Mouse (Mus musculus) limb, embryonic 15.5 days (tissue): Measurements from ENCODE around the gene Ankrd27. TPM values are rescaled to one million over a fixed set of nuclear protein-coding genes. Genes with fewer than 3 reads are reported as not detected.
A peak's percentile ranks its signal among the peaks of the same experiment; 100 is the strongest.

ENCODE experiments used
- ATAC-seq: fragments of 200-750 bp; cut with Nextera tagmentation; 2 replicates; pipeline ENCODE4 v1.8.0; 2017; ENCODE audit warnings: low read depth, moderate TSS enrichment; ENCODE audit not compliant: insufficient number of reproducible peaks, low FRiP score, low TSS enrichment
- H3K27ac ChIP-seq: fragments of 300-500 bp; sonication (generic); 2 replicates; pipeline ENCODE4 v1.5.1; 2015; ENCODE audit warnings: moderate library complexity, mild to moderate bottlenecking, inconsistent platforms
- H3K27me3 ChIP-seq: fragments of 300-500 bp; sonication (generic); 2 replicates; pipeline ENCODE4 v1.6.1; 2015; ENCODE audit warnings: inconsistent platforms
- H3K36me3 ChIP-seq: fragments of 300-500 bp; sonication (generic); 2 replicates; pipeline ENCODE4 v1.6.1; 2015; ENCODE audit warnings: inconsistent platforms
- H3K4me1 ChIP-seq: fragments of 300-500 bp; sonication (generic); 2 replicates; pipeline ENCODE4 v1.6.1; 2015; ENCODE audit warnings: inconsistent platforms
- H3K4me2 ChIP-seq: fragments of 300-500 bp; sonication (generic); 2 replicates; pipeline ENCODE4 v1.6.1; 2015; ENCODE audit warnings: mild to moderate bottlenecking, inconsistent platforms
- H3K4me3 ChIP-seq: fragments of 300-500 bp; sonication (generic); 2 replicates; pipeline ENCODE4 v1.5.1; 2015; ENCODE audit warnings: mild to moderate bottlenecking, inconsistent platforms
- H3K9ac ChIP-seq: fragments of 300-500 bp; sonication (generic); 2 replicates; pipeline ENCODE4 v1.6.1; 2015; ENCODE audit warnings: inconsistent platforms
- H3K9me3 ChIP-seq: fragments of 300-500 bp; sonication (generic); 2 replicates; pipeline ENCODE4 v1.6.1; 2016; ENCODE audit warnings: inconsistent platforms
- WGBS: fragments of 180-500 bp; shearing (Covaris S2); methylation state at CpG from one replicate; pipeline ENCODE4 v1.1.7; 2015; 5-methylcytosine and 5-hydroxymethylcytosine counted together
- polyA plus RNA-seq: library from polyadenylated mRNA; unstranded; fragments of >200 nt; fragmentation: Nextera tagmentation; extraction: Ambion mirVana; gene quantifications from 2 replicates; pipeline ENCODE4 v1.2.1, GENCODE M21; 2015

The Ankrd27 gene
- polyA plus RNA-seq, 1 experiment from 2014 or later = 55.0 TPM

DNA sequence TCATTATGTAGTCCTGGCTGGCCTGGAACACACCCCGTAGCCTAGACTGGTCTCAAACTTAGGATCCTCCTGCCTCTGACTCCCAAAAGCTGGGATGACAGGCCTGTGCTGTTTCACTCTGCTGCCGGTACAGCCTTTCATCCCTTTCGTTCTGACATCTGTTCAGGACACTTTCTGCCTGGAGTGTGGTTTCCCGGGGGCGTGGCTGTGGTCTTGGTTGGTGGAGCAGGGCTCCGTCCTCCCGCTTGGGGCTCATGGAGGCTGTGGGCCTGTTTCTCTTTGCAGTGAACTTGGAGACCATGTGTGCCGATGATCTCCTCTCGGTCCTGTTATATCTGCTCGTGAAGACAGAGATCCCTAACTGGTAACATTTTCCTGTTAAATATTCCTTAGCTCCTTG lies 20.8 kb downstream of the Ankrd27 start:
- 82% methylated on average over 10 of the region's 10 CpGs for WGBS
- H3K36me3 ChIP-seq = peaks cover 83% of the 10 kb centered on the region
- no peaks in the 10 kb centered on the region for H3K4me1 ChIP-seq
- ATAC-seq = no peak
- no peak overlapping the region for H3K4me3 ChIP-seq
- no peak overlapping the region for H3K27ac ChIP-seq
- H3K4me2 ChIP-seq = no peak overlapping the region
- no peaks in the 10 kb centered on the region for H3K9me3 ChIP-seq
- no peaks in the 10 kb centered on the region for H3K27me3 ChIP-seq
- no peak overlapping the region for H3K9ac ChIP-seq

DNA sequence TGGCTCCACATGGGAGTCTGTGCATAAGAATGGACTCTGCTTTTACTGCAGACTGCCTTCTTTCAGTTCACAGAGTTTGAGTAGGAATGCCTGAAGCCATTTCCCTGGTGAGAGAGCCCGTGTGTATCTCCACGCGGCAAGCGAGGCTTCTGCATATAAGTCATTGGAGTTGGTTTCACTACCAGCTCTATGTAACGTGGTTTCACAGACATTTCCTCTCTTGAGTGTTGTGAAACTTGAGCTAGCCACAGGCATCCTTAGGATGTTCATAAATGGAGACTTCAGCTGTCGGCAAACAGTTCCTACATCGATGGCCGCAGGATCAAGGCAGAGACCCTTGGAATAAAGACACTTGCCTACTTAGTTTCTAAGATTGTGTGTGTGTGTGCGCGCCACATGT lies 23.2 kb downstream of the Ankrd27 start:
- no peaks in the 10 kb centered on the region for H3K27me3 ChIP-seq
- H3K4me3 ChIP-seq = no peak overlapping the region
- 72% methylated on average over 10 of the region's 10 CpGs for WGBS
- no peak overlapping the region for H3K9ac ChIP-seq
- H3K27ac ChIP-seq = no peak overlapping the region
- no peaks in the 10 kb centered on the region for H3K9me3 ChIP-seq
- ATAC-seq = no peak
- H3K4me2 ChIP-seq = no peak overlapping the region
- no peaks in the 10 kb centered on the region for H3K4me1 ChIP-seq
- H3K36me3 ChIP-seq = peaks cover 90% of the 10 kb centered on the region

DNA sequence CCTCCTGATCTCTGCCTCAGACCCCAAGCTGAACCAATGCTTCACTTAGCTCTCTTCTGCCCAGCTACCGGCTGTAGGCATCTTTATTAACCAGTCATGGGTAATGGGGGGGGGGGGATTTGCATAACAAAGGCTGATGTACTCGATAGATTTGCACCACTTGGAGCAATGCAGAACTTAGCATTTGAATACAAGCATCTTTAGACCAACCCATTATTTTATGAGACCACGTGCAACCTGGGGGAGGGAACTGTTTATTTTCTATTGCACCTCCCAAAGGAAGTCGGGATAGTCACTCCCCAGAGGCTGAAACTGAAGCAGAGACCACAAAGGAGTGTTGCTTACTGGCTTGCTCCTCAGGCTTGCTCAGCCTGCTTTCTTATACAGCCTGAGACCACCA lies 31.5 kb downstream of the Ankrd27 start:
- Histone ChIP-seq H3K36me3 (peaks cover 93% of the 10 kb centered on the region), H3K27ac (no peak overlapping the region), H3K4me2 (no peak overlapping the region), H3K4me1 (no peaks in the 10 kb centered on the region), H3K4me3 (no peak overlapping the region), H3K9ac (no peak overlapping the region), H3K27me3 (no peaks in the 10 kb centered on the region), H3K9me3 (no peaks in the 10 kb centered on the region)
- no peak for ATAC-seq
- 76% methylated on average over 4 of the region's 4 CpGs for WGBS

- no peaks in the 10 kb centered on the region for H3K27me3 ChIP-seq
- H3K4me3 ChIP-seq = no peak overlapping the region
- peaks cover 94% of the 10 kb centered on the region for H3K36me3 ChIP-seq
- no peak overlapping the region for H3K27ac ChIP-seq
- H3K4me1 ChIP-seq = no peaks in the 10 kb centered on the region
- no peaks in the 10 kb centered on the region for H3K9me3 ChIP-seq
- H3K9ac ChIP-seq = no peak overlapping the region
- no peak for ATAC-seq
- 95% methylated on average over 10 of the region's 10 CpGs for WGBS
- H3K4me2 ChIP-seq = no peak overlapping the region
Measured at GRCm38 (mm10) chr7:35622626-35623025, 36.6 kb downstream of the Ankrd27 start.

- H3K9me3 ChIP-seq = no peaks in the 10 kb centered on the region
- WGBS = 96% methylated on average over 5 of the region's 5 CpGs
- H3K4me3 ChIP-seq = no peak overlapping the region
- no peak for ATAC-seq
- H3K27me3 ChIP-seq = no peaks in the 10 kb centered on the region
- H3K4me2 ChIP-seq = no peak overlapping the region
- H3K9ac ChIP-seq = no peak overlapping the region
- H3K36me3 ChIP-seq = peaks cover 95% of the 10 kb centered on the region
- no peaks in the 10 kb centered on the region for H3K4me1 ChIP-seq
- no peak overlapping the region for H3K27ac ChIP-seq
Measured at GRCm38 (mm10) chr7:35626038-35626437, 40.0 kb downstream of the Ankrd27 start.

GRCm38 (mm10) chr7:35627371-35627770 lies 41.3 kb downstream of the Ankrd27 start:
- Histone ChIP-seq H3K9me3 (no peaks in the 10 kb centered on the region), H3K27ac (no peak overlapping the region), H3K4me1 (no peaks in the 10 kb centered on the region), H3K36me3 (peaks cover 94% of the 10 kb centered on the region), H3K9ac (no peak overlapping the region), H3K4me2 (no peak overlapping the region), H3K4me3 (no peak overlapping the region), H3K27me3 (no peaks in the 10 kb centered on the region)
- 93% methylated on average over 10 of the region's 10 CpGs for WGBS
- no peak for ATAC-seq

GRCm38 (mm10) chr7:35628496-35628895 lies 42.5 kb downstream of the Ankrd27 start:
- 76% methylated on average over 5 of the region's 5 CpGs for WGBS
- Histone ChIP-seq H3K9ac (no peak overlapping the region), H3K4me1 (no peaks in the 10 kb centered on the region), H3K9me3 (no peaks in the 10 kb centered on the region), H3K36me3 (peaks cover 94% of the 10 kb centered on the region), H3K4me2 (no peak overlapping the region), H3K27me3 (no peaks in the 10 kb centered on the region), H3K27ac (no peak overlapping the region), H3K4me3 (no peak overlapping the region)
- no peak for ATAC-seq

- 72% methylated on average over 6 of the region's 6 CpGs for WGBS
Measured at GRCm38 (mm10) chr7:35636229-35636628, 50.2 kb downstream of the Ankrd27 start.

DNA sequence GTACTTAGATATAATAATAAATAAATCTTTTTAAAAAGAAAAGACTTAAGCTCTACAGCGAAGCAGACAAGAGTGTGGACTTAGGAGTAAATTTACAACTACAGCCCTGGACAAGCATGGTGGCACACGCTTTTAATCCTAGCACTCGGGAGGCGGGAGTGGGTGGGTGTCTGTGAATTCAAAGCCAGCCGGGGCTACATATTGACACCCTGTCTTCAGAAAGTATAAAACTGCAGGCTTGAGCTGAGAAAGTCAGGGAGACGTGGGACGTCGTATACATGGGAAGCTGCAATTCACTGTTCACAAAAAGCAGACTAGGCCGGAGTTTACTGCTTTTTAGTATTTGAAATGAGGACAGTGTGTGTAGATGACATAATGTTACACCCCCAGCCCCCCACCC lies 50.8 kb downstream of the Ankrd27 start:
- H3K4me1 ChIP-seq = no peaks in the 10 kb centered on the region
- no peak overlapping the region for H3K9ac ChIP-seq
- H3K36me3 ChIP-seq = peaks cover 81% of the 10 kb centered on the region
- no peak for ATAC-seq
- WGBS = 89% methylated on average over 9 of the region's 9 CpGs
- H3K27me3 ChIP-seq = no peaks in the 10 kb centered on the region
- H3K27ac ChIP-seq = no peak overlapping the region
- no peak overlapping the region for H3K4me2 ChIP-seq
- H3K9me3 ChIP-seq = no peaks in the 10 kb centered on the region
- H3K4me3 ChIP-seq = no peak overlapping the region

More at GRCm38 (mm10) chr7:35636229-35636628, 50.2 kb downstream of the Ankrd27 start:
- H3K27ac ChIP-seq = no peak overlapping the region
- no peaks in the 10 kb centered on the region for H3K27me3 ChIP-seq
- no peak for ATAC-seq
- H3K4me1 ChIP-seq = no peaks in the 10 kb centered on the region
- no peak overlapping the region for H3K4me2 ChIP-seq
- H3K4me3 ChIP-seq = no peak overlapping the region
- H3K36me3 ChIP-seq = peaks cover 81% of the 10 kb centered on the region
- no peak overlapping the region for H3K9ac ChIP-seq
- H3K9me3 ChIP-seq = no peaks in the 10 kb centered on the region

DNA sequence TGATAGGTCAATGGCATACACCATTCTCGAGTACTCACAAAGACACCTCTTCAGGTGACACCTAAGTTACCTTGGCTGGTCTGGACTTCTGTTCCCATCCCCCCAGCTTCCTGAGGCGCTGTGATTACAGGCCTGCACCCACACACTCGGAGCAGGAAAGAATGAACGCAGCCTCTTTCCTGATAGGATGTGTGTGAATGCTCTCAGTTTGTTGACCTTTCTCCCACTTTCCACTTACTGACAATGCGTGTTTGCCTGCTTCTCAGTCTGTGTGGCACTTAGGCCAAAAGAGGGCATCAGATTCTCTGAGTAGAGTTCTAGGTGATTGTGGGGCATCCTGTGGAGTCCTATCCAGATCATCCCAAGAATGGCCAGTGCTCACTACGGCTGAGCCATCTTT lies 54.0 kb downstream of the Ankrd27 start:
- ATAC-seq = no peak
- Histone ChIP-seq H3K4me3 (no peak overlapping the region), H3K27ac (no peak overlapping the region), H3K27me3 (no peaks in the 10 kb centered on the region), H3K36me3 (peaks cover 86% of the 10 kb centered on the region), H3K4me2 (no peak overlapping the region), H3K9ac (no peak overlapping the region), H3K9me3 (no peaks in the 10 kb centered on the region), H3K4me1 (no peaks in the 10 kb centered on the region)
- 87% methylated on average over 6 of the region's 6 CpGs for WGBS

DNA sequence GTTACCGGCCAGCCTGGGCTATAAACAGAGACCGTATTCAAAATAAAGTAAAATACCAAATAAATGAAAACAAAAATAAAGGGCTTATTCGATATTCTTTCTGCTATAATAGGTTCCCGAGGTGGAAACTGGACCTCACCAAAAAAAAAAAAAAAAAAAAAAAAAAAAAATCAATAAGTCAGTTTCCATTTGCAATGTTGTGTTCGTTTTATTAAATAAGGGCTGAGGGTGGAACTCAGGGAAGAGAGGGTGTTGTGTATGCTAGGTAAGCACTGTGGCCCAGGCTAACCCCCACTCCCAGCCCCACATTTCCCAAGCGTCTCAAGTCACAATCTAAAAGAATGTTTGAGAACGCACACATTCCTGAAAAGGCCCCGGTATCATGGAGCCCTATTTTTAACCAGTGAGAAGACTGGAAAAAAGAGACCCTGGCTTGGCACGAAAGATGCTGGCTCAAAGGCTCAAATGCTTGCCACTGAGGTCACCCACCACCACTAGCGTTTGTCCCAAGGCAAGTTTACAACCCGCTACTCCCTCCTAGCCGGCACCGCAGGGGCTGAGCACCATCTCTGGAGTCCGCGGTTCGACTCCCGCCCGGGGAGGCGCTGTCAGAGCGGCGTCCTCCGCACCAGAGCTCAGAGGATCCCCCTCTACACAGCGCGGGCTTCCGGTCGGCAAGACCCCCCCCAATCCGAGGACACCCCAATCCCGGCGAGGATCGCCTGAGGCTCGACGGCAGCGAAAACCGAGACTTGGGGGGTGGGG lies 60.5 kb downstream of the Ankrd27 start:
- WGBS = 6% methylated on average over 34 of the region's 34 CpGs
- H3K4me2 ChIP-seq = peak overlapping the region; percentile 61

GRCm38 (mm10) chr7:35647101-35647698 lies 61.2 kb downstream of the Ankrd27 start, which contains the start of gene Pdcd5:
Gene Pdcd5 (minus strand): TSS chr7:35647521.
- H3K27me3 ChIP-seq = no peaks in the 10 kb centered on the region
- H3K36me3 ChIP-seq = peaks cover 29% of the 10 kb centered on the region
- peak within 1 kb of the TSS; percentile 61 for H3K4me2 ChIP-seq
- H3K9ac ChIP-seq = peak within 1 kb of the TSS; percentile 89
- H3K4me3 ChIP-seq = peak within 1 kb of the TSS; percentile 87
- ATAC-seq = peak; percentile 84
- H3K9me3 ChIP-seq = 0 out of 2 replicates have a peak, but pooled peaks cover 3% of the 10 kb centered on the region
- peaks cover 7% of the 10 kb centered on the region; the same call in 1 of the 2 replicates for H3K4me1 ChIP-seq
- under 1% methylated on average over 64 of the region's 64 CpGs for WGBS
- H3K27ac ChIP-seq = peak within 1 kb of the TSS; percentile 88

More for the DNA sequence above, 60.5 kb downstream of the Ankrd27 start:
- Histone ChIP-seq H3K4me3 (peak overlapping the region; percentile 87), H3K27ac (peak overlapping the region; percentile 88), H3K36me3 (peaks cover 35% of the 10 kb centered on the region), H3K4me1 (peaks cover 7% of the 10 kb centered on the region; the same call in 1 of the 2 replicates), H3K27me3 (no peaks in the 10 kb centered on the region), H3K9ac (peak overlapping the region; percentile 89), H3K9me3 (0 out of 2 replicates have a peak, but pooled peaks cover 3% of the 10 kb centered on the region)
- peak; percentile 52; the same call in 1 of the 2 replicates for ATAC-seq
